8 mouse cellular contexts compared by ENCODE assay signal in genomic region chr2:32928235-32928946, GRCm38 (mm10). TPM values are rescaled to one million over a fixed set of nuclear protein-coding genes. Genes with fewer than 3 reads are reported as not detected.
DNase-seq lines count a peak whose midpoint lies in the region; ATAC-seq and TF ChIP-seq lines count a peak whose summit lies in the region.

No protein-coding gene starts in this region.

- peaks cover 22% of the 10 kb centered on the region for H3K36me3 ChIP-seq in hindbrain, embryonic 16.5 days (ENCODE audit: control insufficient read depth, insufficient read depth, low read length)

- TF ChIP-seq CTCF in Patski (IDR thresholded peaks at IDR 0.05): no peak

- POLR2A ChIA-PET in Patski (lab: Charles Lee): interaction anchor here (0.7 to 2.0 kb wide), 7 partner anchors 11 to 69 kb away, joined by 3 to 5 read pairs (median 3); no protein-coding TSS in a partner anchor

- H3K27me3 ChIP-seq in Patski: no peaks in the 10 kb centered on the region
- no peaks in the 10 kb centered on the region for H3K27me3 ChIP-seq in hindbrain, embryonic 16.5 days (replicated peaks; ENCODE audit: control insufficient read depth, insufficient read depth, low read length)

- ATAC-seq in Patski: peak; percentile 63
- ATAC-seq in hindbrain, embryonic 16.5 days: peak; percentile 45

- 31% methylated on average over 10 of the region's 10 CpGs for WGBS in hindbrain, embryonic 16.5 days

- no peak overlapping the region for H3K4me2 ChIP-seq in hindbrain, embryonic 16.5 days (ENCODE audit: low read length)

- H3K9me3 ChIP-seq in hindbrain, embryonic 16.5 days (ENCODE audit: control insufficient read depth, low read length): no peaks in the 10 kb centered on the region

- H3K9ac ChIP-seq in hindbrain, embryonic 16.5 days (ENCODE audit: low read depth, low read length): no peak overlapping the region

- DNase-seq in Patski (ENCODE audit: low read depth, low spot score): no peak
- DNase-seq in cerebellum, adult 9-11 months: peak; percentile 84
- peak; percentile 74 to 82 for DNase-seq in frontal cortex, postnatal 36 days (ENCODE audit: low spot score in 2 of 2)
- peak; percentile 81 to 83 for DNase-seq in left cerebral cortex, adult 18-20 months (ENCODE audit: low spot score in 2 of 2)
- peak; percentile 87 to 89 for DNase-seq in lung, postnatal 4 days
- peak; percentile 80 for DNase-seq in right cerebral cortex, postnatal 25 days
- no peak for DNase-seq in c-Kit-positive CD71-positive TER-119-positive erythroid progenitor cells, embryonic 14.5 days (ENCODE audit: low spot score)

- no peaks in the 10 kb centered on the region for H3K4me1 ChIP-seq in hindbrain, embryonic 16.5 days (ENCODE audit: control insufficient read depth, insufficient read depth, low read depth, low read length)

- H3K4me3 ChIP-seq in hindbrain, embryonic 16.5 days (ENCODE audit: low read length): no peak overlapping the region

- CTCF ChIA-PET in Patski (lab: Charles Lee): interaction anchor here (0.8 to 6.7 kb wide), 29 partner anchors 9 to 171 kb away, joined by 3 to 62 read pairs (median 4); no protein-coding TSS in a partner anchor

- in situ Hi-C loops in Patski (cut with MboI; ENCODE audit: low pct_unique_long_range_greater_than_20kb): no loop called here

- H3K27ac ChIP-seq in hindbrain, embryonic 16.5 days (ENCODE audit: low read depth, low read length): no peak overlapping the region

RNA-seq across cellular contexts. Expression of gene Rpl12, which starts 33.0 kb away (rescaled TPM):
- 52.5 TPM for polyA plus RNA-seq in Patski (2021)
- 78.7 and 85.4 TPM in 2 replicates for polyA plus RNA-seq in hindbrain, embryonic 16.5 days (2015; fragmentation: Nextera tagmentation; extraction: Ambion mirVana)
- 100 to 1,000 TPM; 114 to 120 TPM for total RNA-seq in left cerebral cortex, adult 18-20 months (2021)

RNA-seq across cellular contexts. Expression of gene Lrsam1, which starts 33.0 kb away (rescaled TPM):
- polyA plus RNA-seq in Patski (2021): 29.3 TPM
- polyA plus RNA-seq in hindbrain, embryonic 16.5 days (2015; fragmentation: Nextera tagmentation; extraction: Ambion mirVana): 24.5 and 28.3 TPM in 2 replicates
- 10 to 100 TPM; 38.7 to 44.6 TPM for total RNA-seq in left cerebral cortex, adult 18-20 months (2021)

RNA-seq across cellular contexts. Expression of gene Fam129b, which starts 52.5 kb away (rescaled TPM):
- 170 TPM for polyA plus RNA-seq in Patski (2021)
- polyA plus RNA-seq in hindbrain, embryonic 16.5 days (2015; fragmentation: Nextera tagmentation; extraction: Ambion mirVana): 31.7 and 37.0 TPM in 2 replicates
- total RNA-seq in left cerebral cortex, adult 18-20 months (2021): 10 to 100 TPM; 29.6 to 35.3 TPM

RNA-seq across cellular contexts. Expression of gene Slc2a8, which starts 53.5 kb away (rescaled TPM):
- polyA plus RNA-seq in Patski (2021): 21.5 TPM
- 23.2 and 26.0 TPM in 2 replicates for polyA plus RNA-seq in hindbrain, embryonic 16.5 days (2015; fragmentation: Nextera tagmentation; extraction: Ambion mirVana)
- total RNA-seq in left cerebral cortex, adult 18-20 months (2021): 10 to 100 TPM; 24.0 to 26.1 TPM

Comparison
In these comparisons a context has a peak if more than half of its experiments do, and no peak if none do; other contexts are left out.
1. DNase-seq: peak in cerebellum, adult 9-11 months (single experiment), frontal cortex, postnatal 36 days (2 of 2), left cerebral cortex, adult 18-20 months (2 of 2), lung, postnatal 4 days (2 of 2) and right cerebral cortex, postnatal 25 days (single experiment); none in Patski (single experiment) and c-Kit-positive CD71-positive TER-119-positive erythroid progenitor cells, embryonic 14.5 days (single experiment).